Mouse (Mus musculus): ENCODE measurements at regions not wholly inside any gene's neighbourhood (a gene's known extent, or its start where the extent isn't known, plus 50 kb on each side); places are given as distances from the start of the nearest gene placed in this dataset.

GRCm38 (mm10) chr3:21849831-21850230 lies 226.6 kb upstream of the Tbl1xr1 start:
- TF ChIP-seq CTCF (IDR thresholded peaks at IDR 0.05; ENCODE audit: borderline replicate concordance, insufficient read depth, low read length) = no peak
- no peak for TF ChIP-seq POLR2A (IDR thresholded peaks at IDR 0.05; ENCODE audit: low read depth, low read length)

All from embryonic fibroblast, embryonic 13.5 days (primary cell).